Mouse (Mus musculus): ENCODE measurements around the gene Orc2.

The Orc2 gene

GRCm38 (mm10) chr1:58504577-58505254, at the start of gene Orc2:
Gene Orc2, minus strand, starts transcription at chr1:58505109.
- peak; percentile 88 for DNase-seq (ENCODE audit: low spot score)

- no peak for DNase-seq (ENCODE audit: low spot score)
These were observed 36.5 kb upstream of the Orc2 start for GRCm38 (mm10) chr1:58541386-58541785.

DNA sequence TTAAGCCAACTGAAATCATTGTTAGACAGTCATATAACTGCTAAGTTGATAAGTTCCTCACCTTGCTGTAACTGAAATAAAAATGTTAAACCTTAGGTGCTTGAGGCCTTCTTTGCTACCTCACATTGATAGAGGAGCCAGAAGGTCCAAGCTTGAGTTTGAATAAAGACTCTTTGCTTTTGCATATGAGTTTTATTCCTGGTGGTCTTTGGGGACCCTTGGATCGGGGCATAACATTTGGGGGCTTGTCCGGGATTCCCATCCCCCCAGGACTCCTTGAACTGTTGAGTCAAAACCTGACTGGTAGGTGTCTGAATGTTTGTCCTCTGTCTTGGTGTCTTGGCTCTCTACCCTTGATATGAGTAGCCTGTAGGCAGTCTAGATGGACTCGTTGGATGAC, 2.3 kb upstream of the Orc2 start:
- DNase-seq (ENCODE audit: low spot score): no peak

DNA sequence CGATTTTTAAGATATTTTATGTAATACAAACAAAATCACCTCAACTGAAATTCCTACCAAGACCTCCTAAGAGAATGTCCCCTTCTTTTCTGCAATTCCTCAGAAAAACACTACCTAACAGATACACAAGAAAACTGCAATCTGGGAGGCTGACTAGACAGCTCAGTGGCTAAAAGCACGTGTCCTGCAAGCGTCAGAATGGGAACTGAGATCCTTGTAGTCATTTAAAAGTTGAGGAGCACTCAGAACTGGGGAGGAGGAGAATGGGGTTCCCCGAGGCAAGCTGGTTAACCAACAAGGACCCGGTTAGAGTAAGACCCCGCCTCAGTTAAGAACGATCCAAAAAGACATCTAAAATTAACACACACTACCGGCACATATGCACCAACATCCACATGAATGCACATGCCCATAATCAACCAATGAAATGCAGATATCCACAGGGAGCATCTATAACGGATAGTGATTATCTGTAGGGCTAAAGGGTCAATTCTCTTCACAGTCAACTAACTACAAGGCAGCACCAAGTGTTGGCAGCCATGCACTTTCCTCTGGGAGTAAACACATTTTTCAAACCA, 1.0 kb downstream of the Orc2 start:
- DNase-seq (ENCODE audit: low spot score): no peak

GRCm38 (mm10) chr1:58503134-58503533, 1.8 kb downstream of the Orc2 start:
- DNase-seq (ENCODE audit: low spot score): no peak

DNA sequence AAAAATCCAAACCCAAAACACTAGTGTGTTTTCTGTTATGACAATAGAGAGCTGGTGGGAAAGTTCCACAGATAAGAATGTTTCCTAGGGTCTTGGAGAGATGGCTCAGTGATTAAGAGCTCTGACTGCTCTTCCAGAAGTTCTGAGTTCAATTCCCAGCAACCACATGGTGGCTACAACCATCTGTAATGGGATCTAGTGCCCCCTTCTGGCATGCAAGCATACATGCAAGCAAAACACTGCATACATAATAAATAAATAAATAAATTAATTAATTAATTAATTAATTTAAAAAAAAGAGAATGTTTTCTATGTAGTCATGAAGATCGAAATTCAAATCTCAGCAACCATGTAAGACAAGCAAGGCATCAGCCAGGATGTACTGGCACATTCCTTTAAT, 6.2 kb downstream of the Orc2 start:
- no peak for DNase-seq (ENCODE audit: low spot score)

GRCm38 (mm10) chr1:58497678-58498077, 7.2 kb downstream of the Orc2 start:
- no peak for DNase-seq (ENCODE audit: low spot score)

DNA sequence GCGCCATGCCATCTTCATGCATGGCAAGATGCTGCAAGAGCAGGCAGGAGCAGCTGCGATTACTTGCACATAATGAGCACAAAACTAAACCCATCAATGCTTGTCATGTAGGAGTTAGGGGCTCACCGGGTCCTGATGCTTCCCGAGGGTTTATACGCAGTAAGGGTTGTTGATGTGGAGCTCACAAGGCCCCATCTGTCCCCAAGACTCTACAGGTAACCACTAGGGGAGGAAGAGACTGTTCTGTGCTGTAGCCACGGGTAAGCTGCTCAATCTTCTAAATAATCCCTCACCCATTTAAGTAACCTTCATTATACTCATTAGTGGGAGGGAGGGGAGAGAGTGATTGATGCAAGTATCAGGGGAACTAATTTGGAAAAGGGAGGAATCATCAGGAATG, 9.3 kb downstream of the Orc2 start:
- no peak for DNase-seq (ENCODE audit: low spot score)

DNA sequence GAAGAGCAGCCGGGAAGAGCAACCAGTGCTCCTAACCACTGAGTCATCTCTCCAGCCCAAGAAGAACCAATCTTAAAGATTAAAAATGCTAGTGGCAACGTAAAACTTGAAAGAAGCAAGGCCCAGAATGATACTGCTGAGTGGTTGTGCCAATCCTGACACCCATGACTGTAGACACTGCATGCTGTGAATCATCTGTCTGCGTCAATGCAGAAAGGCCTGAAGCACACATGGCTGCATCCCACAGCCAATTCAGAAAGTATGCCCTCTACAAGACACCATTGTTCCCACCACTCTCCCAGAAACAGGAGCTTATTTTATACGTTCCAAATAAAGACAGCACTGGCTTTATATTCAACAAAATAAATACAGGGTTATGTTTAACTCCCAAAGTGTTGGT, 22.3 kb downstream of the Orc2 start:
- no peak for DNase-seq (ENCODE audit: low spot score)

GRCm38 (mm10) chr1:58475662-58476061, 29.2 kb downstream of the Orc2 start:
- no peak for DNase-seq (ENCODE audit: low spot score)

DNA sequence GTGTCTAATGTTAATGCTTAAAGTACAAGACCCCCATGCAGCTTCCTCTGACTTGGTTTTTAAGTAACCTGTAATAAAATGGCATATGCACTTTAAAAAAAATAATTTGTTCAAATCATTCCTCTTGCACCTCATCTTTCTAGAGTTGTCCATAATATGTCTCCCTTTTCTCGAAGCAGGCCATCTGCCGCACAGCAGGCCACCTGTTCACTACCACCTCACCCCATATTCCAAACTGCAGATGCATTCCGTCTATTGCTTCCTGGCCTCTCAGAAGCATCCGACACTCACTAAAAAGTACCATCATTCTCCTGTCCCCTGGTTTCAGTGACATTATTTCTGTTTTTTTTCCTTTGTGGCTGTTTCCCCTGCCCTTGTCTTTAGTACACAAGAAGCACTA, 39.3 kb downstream of the Orc2 start:
- DNase-seq (ENCODE audit: low spot score): no peak

- no peak for DNase-seq (ENCODE audit: low spot score)
These were observed 39.9 kb downstream of the Orc2 start for GRCm38 (mm10) chr1:58465042-58465441.

- DNase-seq (ENCODE audit: low spot score): no peak
These were observed 41.0 kb downstream of the Orc2 start for GRCm38 (mm10) chr1:58463935-58464334.

DNA sequence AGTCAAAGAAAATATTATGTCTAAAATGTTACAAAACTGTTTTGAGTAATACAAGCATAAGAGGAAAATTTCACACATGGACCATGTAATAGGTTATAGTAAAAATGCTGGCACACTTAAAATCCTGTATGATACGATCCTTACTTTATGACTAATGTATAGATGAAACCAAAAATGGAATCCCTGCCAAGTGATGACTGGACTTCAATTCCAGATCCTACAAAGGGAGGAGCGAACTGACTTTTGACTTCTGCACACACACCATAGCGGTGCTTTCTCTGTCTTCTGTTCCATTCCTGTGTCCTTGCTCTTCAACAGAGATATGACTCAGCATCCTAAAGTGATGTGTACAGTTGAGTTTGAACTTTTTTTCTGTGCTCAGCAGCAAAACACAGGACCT, 44.3 kb downstream of the Orc2 start:
- peak; percentile 9 for DNase-seq (ENCODE audit: low spot score)

- DNase-seq (ENCODE audit: low spot score): no peak
These were observed 46.0 kb downstream of the Orc2 start for GRCm38 (mm10) chr1:58458867-58459266.

GRCm38 (mm10) chr1:58458175-58458574, 46.7 kb downstream of the Orc2 start:
- no peak for DNase-seq (ENCODE audit: low spot score)

DNA sequence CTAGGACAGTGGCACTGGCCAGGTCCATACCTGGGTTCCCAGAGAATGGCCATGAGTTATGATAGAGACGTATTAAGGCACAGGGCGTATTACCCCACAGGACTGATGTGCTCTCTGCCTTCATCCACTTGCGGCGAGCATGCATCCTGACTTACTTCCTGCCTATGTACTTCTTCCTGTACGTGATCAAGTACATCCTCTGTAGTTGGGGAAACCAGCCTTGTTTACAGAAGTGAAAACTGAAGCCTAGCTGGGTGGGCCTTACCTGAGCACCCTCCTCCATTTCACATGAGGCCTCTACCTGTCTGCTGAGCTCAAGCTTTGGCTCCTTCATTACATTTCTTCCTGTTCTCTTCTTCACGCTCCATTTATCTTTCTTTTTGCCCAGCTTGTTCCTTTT, 50.6 kb downstream of the Orc2 start:
- no peak for DNase-seq (ENCODE audit: low spot score)

DNA sequence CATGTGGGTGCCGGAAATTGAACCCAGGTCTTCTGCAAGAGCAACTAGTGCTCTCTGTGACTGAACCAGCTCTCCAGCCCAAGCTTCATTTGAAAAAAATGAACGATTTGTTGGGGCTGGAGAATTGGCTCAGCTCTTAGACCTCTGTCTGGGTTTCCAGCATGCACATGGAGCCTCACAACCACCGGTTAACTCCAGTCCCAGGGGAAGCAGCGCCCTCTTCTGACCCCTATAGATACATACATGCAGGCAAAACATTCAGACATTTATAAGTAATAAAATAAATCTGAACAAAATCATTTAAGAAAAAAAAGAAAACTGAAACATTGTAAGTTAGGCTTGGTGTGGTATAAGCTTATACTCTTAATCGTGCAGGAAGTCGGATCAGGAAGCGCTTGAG, 56.5 kb downstream of the Orc2 start:
- DNase-seq (ENCODE audit: low spot score): no peak

GRCm38 (mm10) chr1:58447766-58448165, 57.1 kb downstream of the Orc2 start:
- no peak for DNase-seq (ENCODE audit: low spot score)

DNA sequence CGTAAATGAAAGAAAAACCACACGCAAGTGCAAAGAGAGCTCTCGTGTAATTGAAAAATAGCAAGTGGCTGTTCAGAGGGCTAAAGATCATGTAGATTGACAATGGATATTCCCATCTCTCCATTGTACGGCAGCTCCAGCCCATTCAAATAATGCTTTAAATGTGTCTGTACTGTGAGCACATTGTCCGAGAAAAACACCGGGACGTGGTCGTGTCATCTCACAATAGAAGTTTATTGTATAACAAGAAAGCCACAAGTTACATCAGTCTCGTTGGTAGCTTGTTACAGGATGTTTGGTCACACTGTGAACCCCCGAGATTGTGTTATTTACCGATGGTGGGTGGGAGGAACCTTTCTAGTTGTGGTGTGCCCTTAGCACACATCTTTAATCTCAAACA, 59.0 kb downstream of the Orc2 start:
- DNase-seq (ENCODE audit: low spot score): no peak

DNA sequence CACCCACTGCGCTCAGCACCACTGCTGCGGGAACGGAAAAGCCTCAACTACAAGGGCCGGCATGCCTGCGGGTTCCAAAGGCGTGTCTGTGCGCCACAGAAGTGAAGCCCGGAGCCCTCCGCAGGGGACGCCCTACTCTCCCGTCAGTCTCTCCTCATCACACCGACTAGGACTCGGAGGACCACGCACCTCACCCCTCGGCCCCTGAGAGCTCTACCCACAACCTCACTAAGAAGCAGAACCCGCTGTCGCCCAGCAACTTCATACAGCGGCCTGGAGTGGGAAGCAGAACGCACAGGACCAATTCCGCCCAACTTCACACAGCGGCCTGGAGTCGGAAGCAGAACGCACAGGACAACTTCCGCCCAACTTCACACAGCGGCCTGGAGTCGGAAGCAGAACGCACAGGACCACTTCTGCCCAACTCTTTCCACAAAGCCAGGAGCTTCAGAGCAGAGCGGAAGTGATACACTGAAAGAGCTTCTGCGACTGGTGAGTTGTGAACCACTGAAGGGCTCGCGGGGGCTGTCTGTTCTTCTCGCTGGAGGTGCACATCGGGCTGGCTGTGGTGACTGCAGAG, 59.7 kb downstream of the Orc2 start, which contains the start of the genes Nif3l1 and Ppil3:
TSS of gene Nif3l1 (plus strand) at position 9 of the 580 bp plus-strand sequence.
TSS of gene Ppil3 (minus strand) at position 344 of the 580 bp plus-strand sequence.
- DNase-seq (ENCODE audit: low spot score): peak; percentile 90

GRCm38 (mm10) chr1:58444691-58445090, 60.2 kb downstream of the Orc2 start:
- no peak for DNase-seq (ENCODE audit: low spot score)

- no peak for DNase-seq (ENCODE audit: low spot score)
These were observed 80.4 kb downstream of the Orc2 start for GRCm38 (mm10) chr1:58424551-58424950.

Data from yolk sac, embryonic 10.5 days (tissue).